Mouse (Mus musculus): ENCODE results near the gene Ctr9. TPM values are rescaled to one million over a fixed set of nuclear protein-coding genes. Genes with fewer than 3 reads are reported as not detected.

Ctr9 gene
- total and polyA plus RNA-seq, 3 experiments, result 15.1 to 68.7 (median 59.5) TPM

GRCm38 (mm10) chr7:111082822-111083732, 54.3 kb downstream of the Ctr9 start, which contains the start of gene Eif4g2:
Eif4g2 (minus strand) TSS chr7:111083030.
- no peak for TF ChIP-seq POLR2AphosphoS5 (IDR thresholded peaks at IDR 0.05; ENCODE audit: insufficient replicate concordance, low read depth, low read length)
- no peak for TF ChIP-seq GATA2 (IDR thresholded peaks at IDR 0.05; ENCODE audit: borderline replicate concordance, low read depth, low read length)
- TF ChIP-seq GATA1 (IDR thresholded peaks at IDR 0.05; ENCODE audit: borderline replicate concordance, low read length), result no peak
- no peak for TF ChIP-seq CTCF (IDR thresholded peaks at IDR 0.05; ENCODE audit: low read depth, low read length)
- no peak for TF ChIP-seq TAL1 (conservative IDR thresholded peaks at IDR 0.05; ENCODE audit: low read depth, low read length)
- H3K27me3 ChIP-seq (ENCODE audit: insufficient read depth, low read length), result no peaks in the 10 kb centered on the region
- peak within 1 kb of the TSS; percentile 99 for H3K4me3 ChIP-seq (ENCODE audit: low read depth, low read length)
- H3K36me3 ChIP-seq (replicated peaks), result peaks cover 36% of the 10 kb centered on the region
- DNase-seq (ENCODE audit: low spot score) (peak; percentile 96), ATAC-seq (ENCODE audit: extremely low read depth, insufficient number of reproducible peaks, low FRiP score, poor library complexity, severe bottlenecking) (peak; percentile 95)
- H3K4me1 ChIP-seq (ENCODE audit: insufficient read depth, low read depth, low read length), result peaks cover 21% of the 10 kb centered on the region
- H3K9me3 ChIP-seq (replicated peaks), result no peaks in the 10 kb centered on the region

GRCm38 (mm10) chr7:111083733-111084120, 55.0 kb downstream of the Ctr9 start:
- Histone ChIP-seq H3K36me3 (replicated peaks) (peaks cover 30% of the 10 kb centered on the region), H3K9me3 (replicated peaks) (no peaks in the 10 kb centered on the region), H3K4me1 (ENCODE audit: insufficient read depth, low read depth, low read length) (peaks cover 17% of the 10 kb centered on the region), H3K27me3 (ENCODE audit: insufficient read depth, low read length) (no peaks in the 10 kb centered on the region), H3K4me3 (ENCODE audit: low read depth, low read length) (peak overlapping the region; percentile 99)
- no peak for ATAC-seq (ENCODE audit: extremely low read depth, insufficient number of reproducible peaks, low FRiP score, poor library complexity, severe bottlenecking)
- TF ChIP-seq TAL1 (conservative IDR thresholded peaks at IDR 0.05; ENCODE audit: low read depth, low read length) (no peak), GATA2 (IDR thresholded peaks at IDR 0.05; ENCODE audit: borderline replicate concordance, low read depth, low read length) (no peak), POLR2AphosphoS5 (IDR thresholded peaks at IDR 0.05; ENCODE audit: insufficient replicate concordance, low read depth, low read length) (no peak), CTCF (IDR thresholded peaks at IDR 0.05; ENCODE audit: low read depth, low read length) (no peak), GATA1 (IDR thresholded peaks at IDR 0.05; ENCODE audit: borderline replicate concordance, low read length) (no peak)
- no peak for DNase-seq (ENCODE audit: low spot score)

GRCm38 (mm10) chr7:111084443-111084842, 55.7 kb downstream of the Ctr9 start:
- Histone ChIP-seq H3K36me3 (replicated peaks) (peaks cover 23% of the 10 kb centered on the region), H3K9me3 (replicated peaks) (no peaks in the 10 kb centered on the region), H3K4me1 (ENCODE audit: insufficient read depth, low read depth, low read length) (peaks cover 11% of the 10 kb centered on the region), H3K4me3 (ENCODE audit: low read depth, low read length) (no peak overlapping the region), H3K27me3 (ENCODE audit: insufficient read depth, low read length) (no peaks in the 10 kb centered on the region)
- no peak for DNase-seq (ENCODE audit: low spot score)
- no peak for ATAC-seq (ENCODE audit: extremely low read depth, insufficient number of reproducible peaks, low FRiP score, poor library complexity, severe bottlenecking)
- no peak for TF ChIP-seq CTCF (IDR thresholded peaks at IDR 0.05; ENCODE audit: low read depth, low read length)
- TF ChIP-seq TAL1 (conservative IDR thresholded peaks at IDR 0.05; ENCODE audit: low read depth, low read length), result no peak
- TF ChIP-seq GATA2 (IDR thresholded peaks at IDR 0.05; ENCODE audit: borderline replicate concordance, low read depth, low read length), result no peak
- no peak for TF ChIP-seq POLR2AphosphoS5 (IDR thresholded peaks at IDR 0.05; ENCODE audit: insufficient replicate concordance, low read depth, low read length)
- no peak for TF ChIP-seq GATA1 (IDR thresholded peaks at IDR 0.05; ENCODE audit: borderline replicate concordance, low read length)

- Histone ChIP-seq H3K9me3 (replicated peaks) (no peaks in the 10 kb centered on the region), H3K36me3 (replicated peaks) (peaks cover 16% of the 10 kb centered on the region), H3K4me3 (ENCODE audit: low read depth, low read length) (no peak overlapping the region), H3K27me3 (ENCODE audit: insufficient read depth, low read length) (no peaks in the 10 kb centered on the region), H3K4me1 (ENCODE audit: insufficient read depth, low read depth, low read length) (peaks cover 4% of the 10 kb centered on the region)
- no peak for DNase-seq (ENCODE audit: low spot score)
- TF ChIP-seq TAL1 (conservative IDR thresholded peaks at IDR 0.05; ENCODE audit: low read depth, low read length), result no peak
- no peak for TF ChIP-seq GATA1 (IDR thresholded peaks at IDR 0.05; ENCODE audit: borderline replicate concordance, low read length)
- TF ChIP-seq GATA2 (IDR thresholded peaks at IDR 0.05; ENCODE audit: borderline replicate concordance, low read depth, low read length), result no peak
- no peak for TF ChIP-seq POLR2AphosphoS5 (IDR thresholded peaks at IDR 0.05; ENCODE audit: insufficient replicate concordance, low read depth, low read length)
- TF ChIP-seq CTCF (IDR thresholded peaks at IDR 0.05; ENCODE audit: low read depth, low read length), result no peak
- ATAC-seq (ENCODE audit: extremely low read depth, insufficient number of reproducible peaks, low FRiP score, poor library complexity, severe bottlenecking), result no peak
Measured at GRCm38 (mm10) chr7:111085153-111085552, 56.4 kb downstream of the Ctr9 start.

GRCm38 (mm10) chr7:111095169-111095568, 66.4 kb downstream of the Ctr9 start:
- TF ChIP-seq CTCF (IDR thresholded peaks at IDR 0.05; ENCODE audit: low read depth, low read length) (no peak), GATA2 (IDR thresholded peaks at IDR 0.05; ENCODE audit: borderline replicate concordance, low read depth, low read length) (no peak), POLR2AphosphoS5 (IDR thresholded peaks at IDR 0.05; ENCODE audit: insufficient replicate concordance, low read depth, low read length) (no peak), GATA1 (IDR thresholded peaks at IDR 0.05; ENCODE audit: borderline replicate concordance, low read length) (no peak)
- Histone ChIP-seq H3K4me1 (ENCODE audit: insufficient read depth, low read depth, low read length) (no peaks in the 10 kb centered on the region), H3K36me3 (replicated peaks) (no peaks in the 10 kb centered on the region), H3K27me3 (ENCODE audit: insufficient read depth, low read length) (peaks cover 3% of the 10 kb centered on the region; the same call in 1 of the 2 replicates), H3K4me3 (ENCODE audit: low read depth, low read length) (no peak overlapping the region), H3K9me3 (replicated peaks) (no peaks in the 10 kb centered on the region)
- DNase-seq (ENCODE audit: low spot score) (no peak), ATAC-seq (ENCODE audit: extremely low read depth, insufficient number of reproducible peaks, low FRiP score, poor library complexity, severe bottlenecking) (no peak)

GRCm38 (mm10) chr7:111098196-111098595, 69.4 kb downstream of the Ctr9 start:
- H3K36me3 ChIP-seq (replicated peaks), result no peaks in the 10 kb centered on the region
- no peak for ATAC-seq (ENCODE audit: extremely low read depth, insufficient number of reproducible peaks, low FRiP score, poor library complexity, severe bottlenecking)
- DNase-seq (ENCODE audit: low spot score), result no peak
- H3K9me3 ChIP-seq (replicated peaks), result no peaks in the 10 kb centered on the region
- TF ChIP-seq POLR2AphosphoS5 (IDR thresholded peaks at IDR 0.05; ENCODE audit: insufficient replicate concordance, low read depth, low read length) (no peak), GATA2 (IDR thresholded peaks at IDR 0.05; ENCODE audit: borderline replicate concordance, low read depth, low read length) (no peak), CTCF (IDR thresholded peaks at IDR 0.05; ENCODE audit: low read depth, low read length) (no peak), GATA1 (IDR thresholded peaks at IDR 0.05; ENCODE audit: borderline replicate concordance, low read length) (no peak), TAL1 (conservative IDR thresholded peaks at IDR 0.05; ENCODE audit: low read depth, low read length) (no peak)
- no peaks in the 10 kb centered on the region for H3K4me1 ChIP-seq (ENCODE audit: insufficient read depth, low read depth, low read length)
- H3K27me3 ChIP-seq (ENCODE audit: insufficient read depth, low read length), result no peaks in the 10 kb centered on the region
- H3K4me3 ChIP-seq (ENCODE audit: low read depth, low read length), result no peak overlapping the region

Other genes with a start within 250 kb of the Ctr9 start
- gene Rnf141, start 184.5 kb upstream of the Ctr9 start, total RNA-seq (2014; fragmentation: Nextera tagmentation), result 28.2 and 38.6 TPM in 2 replicates
- 18.2 and 21.1 TPM in 2 replicates for gene Rnf141, start 184.5 kb upstream of the Ctr9 start, total RNA-seq (2017)
- gene Rnf141, start 184.5 kb upstream of the Ctr9 start, polyA plus RNA-seq (2012), result 0.69 and 0.92 TPM in 2 replicates
- gene Lyve1, start 165.7 kb upstream of the Ctr9 start, total RNA-seq (2014; fragmentation: Nextera tagmentation), result not detected in 2 replicates
- 0.11 TPM in 1 of 2 replicates, not detected in the other for gene Lyve1, start 165.7 kb upstream of the Ctr9 start, total RNA-seq (2017)
- gene Lyve1, start 165.7 kb upstream of the Ctr9 start, polyA plus RNA-seq (2012), result not detected in 2 replicates
- 0.34 TPM in 1 of 2 replicates, not detected in the other for gene Mrvi1, start 46.5 kb upstream of the Ctr9 start, total RNA-seq (2014; fragmentation: Nextera tagmentation)
- gene Mrvi1, start 46.5 kb upstream of the Ctr9 start, total RNA-seq (2017), result 0.11 and 0.17 TPM in 2 replicates
- gene Mrvi1, start 46.5 kb upstream of the Ctr9 start, polyA plus RNA-seq (2012), result 0.04 and 0.06 TPM in 2 replicates
- 1,657 and 2,352 TPM in 2 replicates for gene Eif4g2, start 54.1 kb downstream of the Ctr9 start, total RNA-seq (2014; fragmentation: Nextera tagmentation)
- 708 and 731 TPM in 2 replicates for gene Eif4g2, start 54.1 kb downstream of the Ctr9 start, total RNA-seq (2017)
- gene Eif4g2, start 54.1 kb downstream of the Ctr9 start, polyA plus RNA-seq (2012), result 1,489 and 1,690 TPM in 2 replicates